Mouse (Mus musculus): ENCODE measurements around the gene Adcy3. TPM values are rescaled to one million over a fixed set of nuclear protein-coding genes. Genes with fewer than 3 reads are reported as not detected.

Gene Adcy3
- polyA plus RNA-seq, 1 experiment, result 0.85 TPM

DNA sequence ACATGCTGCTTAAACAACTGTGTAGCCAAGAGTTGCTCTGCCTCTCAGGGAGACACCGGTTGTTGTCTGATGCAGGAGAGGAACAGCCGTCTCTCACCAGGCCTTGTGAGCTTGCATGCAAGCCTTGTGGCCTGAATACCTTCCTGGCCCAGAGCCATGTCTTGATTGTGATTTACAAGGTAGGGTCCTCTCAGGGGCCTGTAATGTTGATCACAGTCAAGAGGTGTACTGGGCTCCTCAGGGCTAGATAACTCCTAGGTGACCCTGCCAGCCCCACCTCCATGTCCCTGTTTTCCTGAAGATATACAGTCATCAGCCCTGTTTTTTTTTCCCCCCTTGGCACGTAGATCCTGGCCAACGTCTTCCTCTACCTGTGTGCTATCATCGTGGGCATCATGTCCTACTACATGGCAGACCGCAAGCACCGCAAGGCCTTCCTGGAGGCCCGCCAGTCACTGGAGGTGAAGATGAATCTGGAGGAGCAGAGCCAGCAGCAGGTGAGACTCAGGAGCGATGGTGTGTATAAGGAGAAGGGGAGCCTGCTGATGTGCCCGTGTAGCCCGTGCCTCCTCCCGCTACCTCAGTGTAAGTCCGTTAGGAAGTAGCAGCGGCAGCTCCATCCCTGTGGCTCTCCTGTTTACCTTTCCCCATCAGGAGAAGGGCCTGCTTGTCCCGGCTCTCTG is 40.3 kb downstream of the Adcy3 start:
- Histone ChIP-seq H3K4me2 (ENCODE audit: low read depth) (no peak overlapping the region), H3K36me3 (ENCODE audit: control insufficient read depth, insufficient read depth) (no peaks in the 10 kb centered on the region), H3K79me2 (ENCODE audit: control insufficient read depth, insufficient read depth) (no peaks in the 10 kb centered on the region), H3K4me3 (no peak overlapping the region), H3K27me3 (ENCODE audit: control insufficient read depth, insufficient read depth, insufficient read length) (no peaks in the 10 kb centered on the region), H3ac (ENCODE audit: control insufficient read depth, insufficient read length) (no peak overlapping the region)
- TF ChIP-seq E2F4 (IDR thresholded peaks at IDR 0.05; ENCODE audit: insufficient read depth), result no peak
- no peak for TF ChIP-seq MAX (IDR thresholded peaks at IDR 0.05; ENCODE audit: low read depth)
- no peak for TF ChIP-seq REST (IDR thresholded peaks at IDR 0.05; ENCODE audit: insufficient read depth, insufficient read length)
- TF ChIP-seq MYOD1 (IDR thresholded peaks at IDR 0.05; ENCODE audit: control insufficient read depth in 1 of 3, insufficient read length in 2 of 3, low read depth in 2 of 3), result no peak
- TF ChIP-seq MYOG (IDR thresholded peaks at IDR 0.05; ENCODE audit: control insufficient read depth in 1 of 3, insufficient read depth in 1 of 3, insufficient read length in 2 of 3, low read depth in 2 of 3), result no peak
- no peak for TF ChIP-seq TCF12 (IDR thresholded peaks at IDR 0.05; ENCODE audit: insufficient read depth, poor library complexity, severe bottlenecking)
- TF ChIP-seq TCF3 (IDR thresholded peaks at IDR 0.05; ENCODE audit: insufficient read length, low read depth), result no peak
- TF ChIP-seq POLR2AphosphoS2 (IDR thresholded peaks at IDR 0.05; ENCODE audit: insufficient read length, low read depth), result no peak
- TF ChIP-seq USF1 (IDR thresholded peaks at IDR 0.05; ENCODE audit: low read depth), result no peak
- no peak for TF ChIP-seq POLR2A (IDR thresholded peaks at IDR 0.05; ENCODE audit: insufficient read length, low read depth)

DNA sequence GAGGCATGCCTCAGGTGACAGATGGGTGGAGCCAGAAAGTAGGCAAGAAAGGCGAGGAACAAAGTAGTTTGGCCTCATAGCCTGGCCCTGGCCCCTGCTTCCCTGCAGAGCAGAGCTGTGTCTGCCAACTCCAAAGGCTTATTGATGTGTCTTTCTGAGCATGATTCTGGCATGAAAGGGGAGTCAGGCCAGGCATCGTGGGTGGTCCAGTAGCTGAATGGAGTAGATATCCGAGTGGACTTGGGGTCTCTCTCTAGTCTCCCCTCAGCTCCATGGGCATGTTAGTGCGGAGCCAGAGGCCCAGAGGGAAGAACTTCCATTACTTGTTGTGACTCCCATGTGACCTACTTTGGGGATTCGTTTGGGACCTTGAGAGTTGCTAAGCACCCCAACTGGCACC is 45.9 kb downstream of the Adcy3 start:
- Histone ChIP-seq H3ac (ENCODE audit: control insufficient read depth, insufficient read length) (no peak overlapping the region), H3K27me3 (ENCODE audit: control insufficient read depth, insufficient read depth, insufficient read length) (no peaks in the 10 kb centered on the region), H3K4me3 (no peak overlapping the region), H3K79me2 (ENCODE audit: control insufficient read depth, insufficient read depth) (no peaks in the 10 kb centered on the region), H3K4me2 (ENCODE audit: low read depth) (no peak overlapping the region), H3K36me3 (ENCODE audit: control insufficient read depth, insufficient read depth) (no peaks in the 10 kb centered on the region)
- TF ChIP-seq MAX (IDR thresholded peaks at IDR 0.05; ENCODE audit: low read depth), result no peak
- TF ChIP-seq POLR2AphosphoS2 (IDR thresholded peaks at IDR 0.05; ENCODE audit: insufficient read length, low read depth), result no peak
- TF ChIP-seq MYOG (IDR thresholded peaks at IDR 0.05; ENCODE audit: control insufficient read depth in 1 of 3, insufficient read depth in 1 of 3, insufficient read length in 2 of 3, low read depth in 2 of 3), result no peak
- TF ChIP-seq MYOD1 (IDR thresholded peaks at IDR 0.05; ENCODE audit: control insufficient read depth in 1 of 3, insufficient read length in 2 of 3, low read depth in 2 of 3), result no peak
- TF ChIP-seq TCF12 (IDR thresholded peaks at IDR 0.05; ENCODE audit: insufficient read depth, poor library complexity, severe bottlenecking), result no peak
- no peak for TF ChIP-seq SRF (IDR thresholded peaks at IDR 0.05; ENCODE audit: control insufficient read depth, insufficient read length, low read depth)
- no peak for TF ChIP-seq E2F4 (IDR thresholded peaks at IDR 0.05; ENCODE audit: insufficient read depth)

DNA sequence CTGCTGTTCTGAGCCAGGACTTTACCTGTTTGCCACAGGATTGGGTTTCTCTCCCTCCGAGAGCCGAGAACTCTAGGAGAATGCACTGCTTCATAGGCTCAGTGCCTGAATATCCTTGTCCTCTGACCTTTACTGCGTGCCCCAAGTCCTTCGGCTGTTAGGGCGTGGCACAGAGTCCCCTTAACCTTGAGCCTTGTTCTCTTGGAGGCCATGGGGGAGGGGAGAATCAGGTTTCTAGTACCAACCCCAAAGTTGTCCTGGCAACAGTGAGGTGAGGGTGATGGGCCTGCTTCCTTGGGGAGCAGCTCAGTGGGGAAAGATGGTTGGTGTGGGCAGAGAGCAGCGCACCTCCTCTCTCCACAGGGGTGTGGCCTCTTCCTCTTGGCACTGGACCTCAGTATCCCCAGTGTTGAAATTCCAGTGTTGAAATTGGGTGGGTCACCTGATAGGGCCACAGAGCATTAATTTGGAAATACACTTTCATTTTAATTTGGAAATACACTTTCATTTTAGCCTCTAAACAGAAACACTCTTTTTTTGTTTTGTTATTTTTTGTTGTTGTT is 46.8 kb downstream of the Adcy3 start:
- no peak overlapping the region for H3K4me2 ChIP-seq (ENCODE audit: low read depth)
- TF ChIP-seq SRF (IDR thresholded peaks at IDR 0.05; ENCODE audit: control insufficient read depth, insufficient read length, low read depth) (no peak), POLR2A (IDR thresholded peaks at IDR 0.05; ENCODE audit: insufficient read length, low read depth) (no peak), REST (IDR thresholded peaks at IDR 0.05; ENCODE audit: insufficient read depth, insufficient read length) (no peak), E2F4 (IDR thresholded peaks at IDR 0.05; ENCODE audit: insufficient read depth) (no peak), MYOG (IDR thresholded peaks at IDR 0.05; ENCODE audit: control insufficient read depth in 1 of 3, insufficient read depth in 1 of 3, insufficient read length in 2 of 3, low read depth in 2 of 3) (no peak), TCF12 (IDR thresholded peaks at IDR 0.05; ENCODE audit: insufficient read depth, poor library complexity, severe bottlenecking) (no peak), POLR2AphosphoS2 (IDR thresholded peaks at IDR 0.05; ENCODE audit: insufficient read length, low read depth) (no peak), USF1 (IDR thresholded peaks at IDR 0.05; ENCODE audit: low read depth) (no peak), MYOD1 (IDR thresholded peaks at IDR 0.05; ENCODE audit: control insufficient read depth in 1 of 3, insufficient read length in 2 of 3, low read depth in 2 of 3) (no peak), CEBPB (IDR thresholded peaks at IDR 0.05; ENCODE audit: insufficient read depth, poor library complexity, severe bottlenecking) (no peak), MAX (IDR thresholded peaks at IDR 0.05; ENCODE audit: low read depth) (no peak), TCF3 (IDR thresholded peaks at IDR 0.05; ENCODE audit: insufficient read length, low read depth) (no peak)
- no peaks in the 10 kb centered on the region for H3K36me3 ChIP-seq (ENCODE audit: control insufficient read depth, insufficient read depth)
- no peak overlapping the region for H3K4me3 ChIP-seq
- H3ac ChIP-seq (ENCODE audit: control insufficient read depth, insufficient read length), result no peak overlapping the region
- H3K27me3 ChIP-seq (ENCODE audit: control insufficient read depth, insufficient read depth, insufficient read length), result no peaks in the 10 kb centered on the region
- H3K79me2 ChIP-seq (ENCODE audit: control insufficient read depth, insufficient read depth), result no peaks in the 10 kb centered on the region

- H3K4me2 ChIP-seq (ENCODE audit: low read depth), result no peak overlapping the region
- no peak for TF ChIP-seq MYOG (IDR thresholded peaks at IDR 0.05; ENCODE audit: control insufficient read depth in 1 of 3, insufficient read depth in 1 of 3, insufficient read length in 2 of 3, low read depth in 2 of 3)
- TF ChIP-seq SRF (IDR thresholded peaks at IDR 0.05; ENCODE audit: control insufficient read depth, insufficient read length, low read depth), result no peak
- TF ChIP-seq POLR2AphosphoS2 (IDR thresholded peaks at IDR 0.05; ENCODE audit: insufficient read length, low read depth), result no peak
- H3K79me2 ChIP-seq (ENCODE audit: control insufficient read depth, insufficient read depth), result no peaks in the 10 kb centered on the region
- H3K27me3 ChIP-seq (ENCODE audit: control insufficient read depth, insufficient read depth, insufficient read length), result no peaks in the 10 kb centered on the region
- H3K36me3 ChIP-seq (ENCODE audit: control insufficient read depth, insufficient read depth), result no peaks in the 10 kb centered on the region
- no peak overlapping the region for H3ac ChIP-seq (ENCODE audit: control insufficient read depth, insufficient read length)
- H3K4me3 ChIP-seq, result no peak overlapping the region
Observed at GRCm38 (mm10) chr12:4180507-4180906, 47.6 kb downstream of the Adcy3 start.

- TF ChIP-seq TCF3 (IDR thresholded peaks at IDR 0.05; ENCODE audit: insufficient read length, low read depth), result no peak
- TF ChIP-seq MYOD1 (IDR thresholded peaks at IDR 0.05; ENCODE audit: control insufficient read depth in 1 of 3, insufficient read length in 2 of 3, low read depth in 2 of 3), result no peak
- no peak for TF ChIP-seq SRF (IDR thresholded peaks at IDR 0.05; ENCODE audit: control insufficient read depth, insufficient read length, low read depth)
- no peak for TF ChIP-seq POLR2AphosphoS2 (IDR thresholded peaks at IDR 0.05; ENCODE audit: insufficient read length, low read depth)
- TF ChIP-seq CEBPB (IDR thresholded peaks at IDR 0.05; ENCODE audit: insufficient read depth, poor library complexity, severe bottlenecking), result no peak
- no peak for TF ChIP-seq TCF12 (IDR thresholded peaks at IDR 0.05; ENCODE audit: insufficient read depth, poor library complexity, severe bottlenecking)
- TF ChIP-seq POLR2A (IDR thresholded peaks at IDR 0.05; ENCODE audit: insufficient read length, low read depth), result no peak
- no peak for TF ChIP-seq REST (IDR thresholded peaks at IDR 0.05; ENCODE audit: insufficient read depth, insufficient read length)
- TF ChIP-seq USF1 (IDR thresholded peaks at IDR 0.05; ENCODE audit: low read depth), result no peak
- TF ChIP-seq E2F4 (IDR thresholded peaks at IDR 0.05; ENCODE audit: insufficient read depth), result no peak
- TF ChIP-seq MYOG (IDR thresholded peaks at IDR 0.05; ENCODE audit: control insufficient read depth in 1 of 3, insufficient read depth in 1 of 3, insufficient read length in 2 of 3, low read depth in 2 of 3), result no peak
- no peak for TF ChIP-seq MAX (IDR thresholded peaks at IDR 0.05; ENCODE audit: low read depth)
Observed at GRCm38 (mm10) chr12:4184648-4185047, 51.7 kb downstream of the Adcy3 start.

More at GRCm38 (mm10) chr12:4184648-4185047, 51.7 kb downstream of the Adcy3 start:
- H3K4me2 ChIP-seq (ENCODE audit: low read depth), result no peak overlapping the region
- H3ac ChIP-seq (ENCODE audit: control insufficient read depth, insufficient read length), result no peak overlapping the region
- H3K79me2 ChIP-seq (ENCODE audit: control insufficient read depth, insufficient read depth), result no peaks in the 10 kb centered on the region
- no peaks in the 10 kb centered on the region for H3K27me3 ChIP-seq (ENCODE audit: control insufficient read depth, insufficient read depth, insufficient read length)
- no peaks in the 10 kb centered on the region for H3K36me3 ChIP-seq (ENCODE audit: control insufficient read depth, insufficient read depth)
- no peak overlapping the region for H3K4me3 ChIP-seq
